Mouse (Mus musculus) heart, adult 2 months (tissue): ENCODE data around the gene Cartpt.

Experiments used
- CTCF ChIP-seq: fragments of 200-600 bp; IDR thresholded peaks from 2 replicates; pipeline ENCODE4 v1.8.1; 2022; ENCODE audit warnings: antibody characterized with exemption, mild to moderate bottlenecking, moderate library complexity
- POLR2A ChIP-seq: fragments of 200-500 bp; IDR thresholded peaks from 2 replicates; pipeline ENCODE4 v1.6.1; 2011; ENCODE audit warnings: mild to moderate bottlenecking, low read depth, low read length, control low read depth; ENCODE audit not compliant: insufficient read depth

GRCm38 (mm10) chr13:99915632-99916031 lies 14.7 kb upstream of the Cartpt start:
- TF ChIP-seq CTCF = no peak
- TF ChIP-seq POLR2A = no peak
